Mouse (Mus musculus) heart, adult 2 months (tissue): Measurements from ENCODE around the gene Kirrel3.

ENCODE experiments used
- CTCF ChIP-seq: fragments of 200-600 bp; IDR thresholded peaks from 2 replicates; pipeline ENCODE4 v1.8.1; 2022; ENCODE audit warnings: antibody characterized with exemption, mild to moderate bottlenecking, moderate library complexity
- POLR2A ChIP-seq: fragments of 200-500 bp; IDR thresholded peaks from 2 replicates; pipeline ENCODE4 v1.6.1; 2011; ENCODE audit warnings: mild to moderate bottlenecking, low read depth, low read length, control low read depth; ENCODE audit not compliant: insufficient read depth

DNA sequence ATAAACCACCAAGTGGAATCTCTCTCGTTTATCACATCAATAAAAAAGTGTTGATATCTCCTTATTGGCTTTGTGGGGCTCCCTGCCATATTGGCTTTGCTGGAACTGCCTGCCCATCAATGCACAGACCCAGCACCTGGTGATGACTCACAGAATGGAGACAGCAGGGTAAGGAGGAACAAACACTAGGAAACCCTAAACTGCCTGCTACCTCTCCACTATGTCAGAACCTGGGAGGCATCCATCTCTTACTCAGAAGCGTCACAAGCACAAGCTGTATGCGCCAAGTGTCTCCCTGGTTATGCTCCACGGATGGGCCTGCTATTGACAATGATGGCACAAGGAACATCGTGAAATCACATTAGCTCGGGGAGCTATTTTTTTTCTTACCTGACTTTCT, 33.2 kb downstream of the Kirrel3 start:
- TF ChIP-seq CTCF: no peak
- TF ChIP-seq POLR2A: no peak
